Mouse (Mus musculus): ENCODE measurements around the gene Cd300lb. TPM values are rescaled to one million over a fixed set of nuclear protein-coding genes. Genes with fewer than 3 reads are reported as not detected.
"Not testable (repeated sequence)": the region's sequence is repeated elsewhere in the genome, so short reads cannot be mapped to it uniquely, and the experiment has no call there.

Cd300lb gene
- 2.4 and 3.6 TPM in 2 replicates for polyA plus RNA-seq (2012; rRNA removed)

- DNase-seq (ENCODE audit: low spot score) = no peak
Measured at GRCm38 (mm10) chr11:114934144-114934543, at the start of gene Cd300lb. TSS of gene Cd300lb (minus strand) at chr11:114934386.

GRCm38 (mm10) chr11:114981866-114982265 lies 47.7 kb upstream of the Cd300lb start:
- DNase-seq (ENCODE audit: low spot score) = no peak

GRCm38 (mm10) chr11:114972726-114973125 lies 38.5 kb upstream of the Cd300lb start:
- DNase-seq (ENCODE audit: low spot score) = no peak

GRCm38 (mm10) chr11:114968752-114969207 lies 34.6 kb upstream of the Cd300lb start, which contains the start of gene Cd300c:
TSS of gene Cd300c (minus strand) at chr11:114969157.
- no peak for DNase-seq (ENCODE audit: low spot score)

GRCm38 (mm10) chr11:114965182-114965828 lies 31.1 kb upstream of the Cd300lb start:
- no peak for DNase-seq (ENCODE audit: low spot score)

- no peak for DNase-seq (ENCODE audit: low spot score)
Measured at GRCm38 (mm10) chr11:114960369-114960768, 26.2 kb upstream of the Cd300lb start.

- DNase-seq (ENCODE audit: low spot score) = no peak
Measured at GRCm38 (mm10) chr11:114933591-114933990, 595 bp downstream of the Cd300lb start.

GRCm38 (mm10) chr11:114931041-114931440 lies 3.1 kb downstream of the Cd300lb start:
- DNase-seq (ENCODE audit: low spot score) = no peak

GRCm38 (mm10) chr11:114929581-114929980 lies 4.6 kb downstream of the Cd300lb start:
- no peak for DNase-seq (ENCODE audit: low spot score)

GRCm38 (mm10) chr11:114923961-114924360 lies 10.2 kb downstream of the Cd300lb start:
- no peak for DNase-seq (ENCODE audit: low spot score)

GRCm38 (mm10) chr11:114922439-114922838 lies 11.7 kb downstream of the Cd300lb start:
- DNase-seq (ENCODE audit: low spot score) = no peak

- no peak for DNase-seq (ENCODE audit: low spot score)
Measured at GRCm38 (mm10) chr11:114917120-114917519, 17.1 kb downstream of the Cd300lb start.

GRCm38 (mm10) chr11:114914978-114915377 lies 19.2 kb downstream of the Cd300lb start:
- DNase-seq (ENCODE audit: low spot score) = no peak

GRCm38 (mm10) chr11:114912847-114913246 lies 21.3 kb downstream of the Cd300lb start:
- DNase-seq (ENCODE audit: low spot score) = peak; percentile 36

- not testable (repeated sequence) for DNase-seq (ENCODE audit: low spot score)
Measured at GRCm38 (mm10) chr11:114909538-114909937, 24.6 kb downstream of the Cd300lb start.

GRCm38 (mm10) chr11:114908086-114908485 lies 26.1 kb downstream of the Cd300lb start:
- DNase-seq (ENCODE audit: low spot score) = no peak

GRCm38 (mm10) chr11:114907567-114907966 lies 26.6 kb downstream of the Cd300lb start:
- DNase-seq (ENCODE audit: low spot score) = no peak

GRCm38 (mm10) chr11:114903224-114903623 lies 31.0 kb downstream of the Cd300lb start:
- no peak for DNase-seq (ENCODE audit: low spot score)

- DNase-seq (ENCODE audit: low spot score) = no peak
Measured at GRCm38 (mm10) chr11:114898026-114898425, 36.2 kb downstream of the Cd300lb start.

GRCm38 (mm10) chr11:114896085-114896484 lies 38.1 kb downstream of the Cd300lb start:
- no peak for DNase-seq (ENCODE audit: low spot score)

- no peak for DNase-seq (ENCODE audit: low spot score)
Measured at GRCm38 (mm10) chr11:114890542-114890941, 43.6 kb downstream of the Cd300lb start.

GRCm38 (mm10) chr11:114889991-114890518 lies 44.1 kb downstream of the Cd300lb start, which contains the start of gene Cd300a:
TSS of gene Cd300a (plus strand) at chr11:114890041.
- DNase-seq (ENCODE audit: low spot score) = no peak

GRCm38 (mm10) chr11:114884380-114885100 lies 49.6 kb downstream of the Cd300lb start:
- no peak for DNase-seq (ENCODE audit: low spot score)

Data from urinary bladder, adult 2 months (tissue).